Mouse (Mus musculus): Measurements from ENCODE around the gene Gm11596. TPM values are rescaled to one million over a fixed set of nuclear protein-coding genes. Genes with fewer than 3 reads are reported as not detected.

The Gm11596 gene
- polyA plus RNA-seq, 1 experiment from 2014 or later = not detected

DNA sequence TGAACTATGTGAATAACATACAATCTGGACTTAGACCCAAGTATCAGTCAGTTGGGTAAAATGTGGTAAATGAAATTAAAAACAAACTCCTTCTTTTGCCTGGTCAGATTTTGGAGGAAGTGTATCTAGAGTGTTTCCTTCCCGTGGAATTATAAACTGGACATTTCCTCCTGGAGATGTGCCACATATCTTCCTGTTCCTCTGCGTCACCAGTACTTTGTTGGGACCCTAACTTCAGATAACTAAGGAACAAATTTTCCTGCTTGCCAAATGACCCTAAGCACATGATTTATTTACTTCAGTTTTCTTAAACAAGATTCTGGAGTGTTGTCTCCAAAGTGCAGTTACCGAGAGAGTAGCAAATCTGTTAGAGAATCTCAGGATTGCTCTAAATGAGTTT, 49.3 kb downstream of the Gm11596 start:
- H3K27me3 ChIP-seq = no peaks in the 10 kb centered on the region
- H3K4me2 ChIP-seq = no peak overlapping the region
- no peak overlapping the region for H3K27ac ChIP-seq (replicated peaks)
- H3K4me1 ChIP-seq (replicated peaks) = no peaks in the 10 kb centered on the region
- no peaks in the 10 kb centered on the region for H3K9me3 ChIP-seq
- no peak overlapping the region for H3K4me3 ChIP-seq
- no peak overlapping the region for H3K9ac ChIP-seq
- H3K36me3 ChIP-seq = no peaks in the 10 kb centered on the region
- WGBS = 93% methylated on average over 3 of the region's 3 CpGs
- ATAC-seq (ENCODE audit: low FRiP score, low read depth) = no peak

Other genes with a start within 250 kb of the Gm11596 start
- gene Krtap3-3, start 242.6 kb downstream of the Gm11596 start, polyA plus RNA-seq (2015; fragmentation: Nextera tagmentation; extraction: Ambion mirVana) = not detected in 2 replicates
- gene Krtap3-2, start 236.6 kb downstream of the Gm11596 start, polyA plus RNA-seq (2015; fragmentation: Nextera tagmentation; extraction: Ambion mirVana) = not detected in 2 replicates
- not detected in 2 replicates for gene Gm11939, start 234.0 kb downstream of the Gm11596 start, polyA plus RNA-seq (2015; fragmentation: Nextera tagmentation; extraction: Ambion mirVana)
- not detected in 2 replicates for gene Krtap3-1, start 226.8 kb downstream of the Gm11596 start, polyA plus RNA-seq (2015; fragmentation: Nextera tagmentation; extraction: Ambion mirVana)
- not detected in 2 replicates for gene Krtap1-5, start 212.5 kb downstream of the Gm11596 start, polyA plus RNA-seq (2015; fragmentation: Nextera tagmentation; extraction: Ambion mirVana)
- gene Krtap1-4, start 209.8 kb downstream of the Gm11596 start, polyA plus RNA-seq (2015; fragmentation: Nextera tagmentation; extraction: Ambion mirVana) = not detected in 2 replicates
- not detected in 2 replicates for gene Krtap1-3, start 202.1 kb downstream of the Gm11596 start, polyA plus RNA-seq (2015; fragmentation: Nextera tagmentation; extraction: Ambion mirVana)
- not detected in 2 replicates for gene Krtap9-3, start 195.4 kb downstream of the Gm11596 start, polyA plus RNA-seq (2015; fragmentation: Nextera tagmentation; extraction: Ambion mirVana)
- gene Gm11938, start 190.2 kb downstream of the Gm11596 start, polyA plus RNA-seq (2015; fragmentation: Nextera tagmentation; extraction: Ambion mirVana) = not detected in 2 replicates
- gene Gm11937, start 183.3 kb downstream of the Gm11596 start, polyA plus RNA-seq (2015; fragmentation: Nextera tagmentation; extraction: Ambion mirVana) = not detected in 2 replicates
- gene Krtap2-4, start 178.6 kb downstream of the Gm11596 start, polyA plus RNA-seq (2015; fragmentation: Nextera tagmentation; extraction: Ambion mirVana) = not detected in 2 replicates
- not detected in 2 replicates for gene Gm11562, start 173.0 kb downstream of the Gm11596 start, polyA plus RNA-seq (2015; fragmentation: Nextera tagmentation; extraction: Ambion mirVana)
- gene Krtap4-1, start 165.2 kb downstream of the Gm11596 start, polyA plus RNA-seq (2015; fragmentation: Nextera tagmentation; extraction: Ambion mirVana) = not detected in 2 replicates
- not detected in 2 replicates for gene Krtap4-2, start 158.4 kb downstream of the Gm11596 start, polyA plus RNA-seq (2015; fragmentation: Nextera tagmentation; extraction: Ambion mirVana)
- not detected in 2 replicates for gene Krtap4-7, start 149.4 kb downstream of the Gm11596 start, polyA plus RNA-seq (2015; fragmentation: Nextera tagmentation; extraction: Ambion mirVana)
- gene Gm11555, start 143.2 kb downstream of the Gm11596 start, polyA plus RNA-seq (2015; fragmentation: Nextera tagmentation; extraction: Ambion mirVana) = not detected in 2 replicates
- not detected in 2 replicates for gene Gm11563, start 134.5 kb downstream of the Gm11596 start, polyA plus RNA-seq (2015; fragmentation: Nextera tagmentation; extraction: Ambion mirVana)
- gene Krtap4-6, start 127.5 kb downstream of the Gm11596 start, polyA plus RNA-seq (2015; fragmentation: Nextera tagmentation; extraction: Ambion mirVana) = not detected in 2 replicates
- gene Gm14190, start 102.7 kb downstream of the Gm11596 start, polyA plus RNA-seq (2015; fragmentation: Nextera tagmentation; extraction: Ambion mirVana) = not detected in 2 replicates
- not detected in 2 replicates for gene Gm14180, start 59.2 kb downstream of the Gm11596 start, polyA plus RNA-seq (2015; fragmentation: Nextera tagmentation; extraction: Ambion mirVana)
- gene Gm11595, start 20.6 kb downstream of the Gm11596 start, polyA plus RNA-seq (2015; fragmentation: Nextera tagmentation; extraction: Ambion mirVana) = not detected in 2 replicates
- not detected in 2 replicates for gene Krtap4-8, start 12.8 kb downstream of the Gm11596 start, polyA plus RNA-seq (2015; fragmentation: Nextera tagmentation; extraction: Ambion mirVana)
- not detected in 2 replicates for gene Krtap4-9, start 8.3 kb downstream of the Gm11596 start, polyA plus RNA-seq (2015; fragmentation: Nextera tagmentation; extraction: Ambion mirVana)
- not detected in 2 replicates for gene Gm11569, start 5.5 kb upstream of the Gm11596 start, polyA plus RNA-seq (2015; fragmentation: Nextera tagmentation; extraction: Ambion mirVana)
- gene Gm11554, start 11.0 kb upstream of the Gm11596 start, polyA plus RNA-seq (2015; fragmentation: Nextera tagmentation; extraction: Ambion mirVana) = not detected in 2 replicates
- not detected in 2 replicates for gene Krtap4-13, start 16.4 kb upstream of the Gm11596 start, polyA plus RNA-seq (2015; fragmentation: Nextera tagmentation; extraction: Ambion mirVana)
- gene Gm11564, start 22.2 kb upstream of the Gm11596 start, polyA plus RNA-seq (2015; fragmentation: Nextera tagmentation; extraction: Ambion mirVana) = not detected in 2 replicates
- not detected in 2 replicates for gene 2300003K06Rik, start 44.6 kb upstream of the Gm11596 start, polyA plus RNA-seq (2015; fragmentation: Nextera tagmentation; extraction: Ambion mirVana)
- not detected in 2 replicates for gene Krtap4-16, start 58.1 kb upstream of the Gm11596 start, polyA plus RNA-seq (2015; fragmentation: Nextera tagmentation; extraction: Ambion mirVana)
- gene Gm11568, start 64.5 kb upstream of the Gm11596 start, polyA plus RNA-seq (2015; fragmentation: Nextera tagmentation; extraction: Ambion mirVana) = not detected in 2 replicates
- not detected in 2 replicates for gene Gm11559, start 71.0 kb upstream of the Gm11596 start, polyA plus RNA-seq (2015; fragmentation: Nextera tagmentation; extraction: Ambion mirVana)
- not detected in 2 replicates for gene Krtap9-1, start 79.9 kb upstream of the Gm11596 start, polyA plus RNA-seq (2015; fragmentation: Nextera tagmentation; extraction: Ambion mirVana)
- gene Gm11567, start 85.7 kb upstream of the Gm11596 start, polyA plus RNA-seq (2015; fragmentation: Nextera tagmentation; extraction: Ambion mirVana) = not detected in 2 replicates
- not detected in 2 replicates for gene Krtap31-1, start 114.5 kb upstream of the Gm11596 start, polyA plus RNA-seq (2015; fragmentation: Nextera tagmentation; extraction: Ambion mirVana)
- not detected in 2 replicates for gene Gm11565, start 121.3 kb upstream of the Gm11596 start, polyA plus RNA-seq (2015; fragmentation: Nextera tagmentation; extraction: Ambion mirVana)
- not detected in 2 replicates for gene Krtap31-2, start 142.8 kb upstream of the Gm11596 start, polyA plus RNA-seq (2015; fragmentation: Nextera tagmentation; extraction: Ambion mirVana)
- not detected in 2 replicates for gene Krtap9-5, start 155.0 kb upstream of the Gm11596 start, polyA plus RNA-seq (2015; fragmentation: Nextera tagmentation; extraction: Ambion mirVana)
- not detected in 2 replicates for gene Krtap29-1, start 185.6 kb upstream of the Gm11596 start, polyA plus RNA-seq (2015; fragmentation: Nextera tagmentation; extraction: Ambion mirVana)
- gene Krtap16-1, start 193.1 kb upstream of the Gm11596 start, polyA plus RNA-seq (2015; fragmentation: Nextera tagmentation; extraction: Ambion mirVana) = 0.10 TPM in 2 replicates
- 1.2 and 1.5 TPM in 2 replicates for gene Krtap17-1, start 200.5 kb upstream of the Gm11596 start, polyA plus RNA-seq (2015; fragmentation: Nextera tagmentation; extraction: Ambion mirVana)
- gene Krt33a, start 222.7 kb upstream of the Gm11596 start, polyA plus RNA-seq (2015; fragmentation: Nextera tagmentation; extraction: Ambion mirVana) = not detected in 2 replicates
- gene Krt33b, start 236.4 kb upstream of the Gm11596 start, polyA plus RNA-seq (2015; fragmentation: Nextera tagmentation; extraction: Ambion mirVana) = 0.13 TPM in 1 of 2 replicates, not detected in the other
- not detected in 2 replicates for gene Krt34, start 248.1 kb upstream of the Gm11596 start, polyA plus RNA-seq (2015; fragmentation: Nextera tagmentation; extraction: Ambion mirVana)

Data from hindbrain, embryonic 15.5 days (tissue).